Mouse (Mus musculus) left cerebral cortex, postnatal 14 days (tissue): ENCODE measurements around the gene Prss53. TPM values are rescaled to one million over a fixed set of nuclear protein-coding genes. Genes with fewer than 3 reads are reported as not detected.
A peak's percentile ranks its signal among the peaks of the same experiment; 100 is the strongest.

Source experiments
- DNase-seq, 2 experiments: peaks; one replicate each; pipeline ENCODE4 v3.0.0; 2021 to 2022; ENCODE audit warnings: low spot score in 2 of 2, mixed read lengths in 1 of 2
- intact Hi-C: fragments of 180-260 bp; cut with DNase I; formaldehyde crosslinking; loops from one replicate; pipeline ENCODE4 v1.15.1; 2025
- long read RNA-seq, 2 experiments: library from polyadenylated mRNA; stranded (forward); transcript quantifications; one replicate each; pipeline ENCODE4 v2.0.0; 2021
- total RNA-seq, 2 experiments: library from RNA; stranded (reverse); gene quantifications; 2 replicates each; pipeline ENCODE4 v1.2.3; 2021

Gene Prss53
- 1 to 10 TPM; 1.3 TPM for total RNA-seq
- long read RNA-seq, experiment 1, result 0 reads
- long read RNA-seq, experiment 2, partial matches to known transcripts, result 0 of 1 reads
- long read RNA-seq, experiment 2, other reads (novel, unspliced or antisense), result 1 of 1 reads

GRCm38 (mm10) chr7:127890798-127891197 is at the start of gene Prss53:
Prss53 (minus strand) TSS chr7:127890970.
- intact Hi-C loops, result no loop called here
- DNase-seq, result no peak

- intact Hi-C loops, result no loop called here
- DNase-seq, result no peak
These were observed 45.6 kb upstream of the Prss53 start for GRCm38 (mm10) chr7:127936216-127936884.

- DNase-seq, result no peak
- intact Hi-C loops, result no loop called here
These were observed 45.0 kb upstream of the Prss53 start for GRCm38 (mm10) chr7:127935748-127936159.

GRCm38 (mm10) chr7:127935028-127935722 is 44.4 kb upstream of the Prss53 start:
- DNase-seq, result peak; percentile 96
- intact Hi-C loops, result no loop called here

- DNase-seq, result no peak
- intact Hi-C loops, result no loop called here
These were observed 43.3 kb upstream of the Prss53 start for GRCm38 (mm10) chr7:127934075-127934474.

GRCm38 (mm10) chr7:127932273-127933031 is 41.7 kb upstream of the Prss53 start:
- no peak for DNase-seq
- intact Hi-C loops, result no loop called here

GRCm38 (mm10) chr7:127931351-127932135 is 40.8 kb upstream of the Prss53 start:
- intact Hi-C loops, result no loop called here

GRCm38 (mm10) chr7:127930636-127931035 is 39.9 kb upstream of the Prss53 start:
- intact Hi-C loops, result no loop called here
- DNase-seq, result no peak

More at GRCm38 (mm10) chr7:127931351-127932135, 40.8 kb upstream of the Prss53 start:
- DNase-seq, result no peak

- no peak for DNase-seq
- intact Hi-C loops, result no loop called here
These were observed 39.2 kb upstream of the Prss53 start, which contains the start of gene Prss8 for GRCm38 (mm10) chr7:127929923-127930322. Prss8 (minus strand) TSS chr7:127930104.

- intact Hi-C loops, result no loop called here
- no peak for DNase-seq
These were observed 37.8 kb upstream of the Prss53 start for GRCm38 (mm10) chr7:127928596-127928995.

- DNase-seq, result no peak
- intact Hi-C loops, result no loop called here
These were observed 37.0 kb upstream of the Prss53 start for GRCm38 (mm10) chr7:127927726-127928125.

GRCm38 (mm10) chr7:127926846-127927245 is 36.1 kb upstream of the Prss53 start:
- intact Hi-C loops, result no loop called here
- DNase-seq, result no peak

- DNase-seq, result no peak
- intact Hi-C loops, result no loop called here
These were observed 35.3 kb upstream of the Prss53 start for GRCm38 (mm10) chr7:127926066-127926465.

- no peak for DNase-seq
- intact Hi-C loops, result no loop called here
These were observed 34.5 kb upstream of the Prss53 start for GRCm38 (mm10) chr7:127925252-127925651.

GRCm38 (mm10) chr7:127923714-127924113 is 32.9 kb upstream of the Prss53 start:
- intact Hi-C loops, result no loop called here
- no peak for DNase-seq

- DNase-seq, result no peak
These were observed 31.9 kb upstream of the Prss53 start for GRCm38 (mm10) chr7:127922451-127923275.

GRCm38 (mm10) chr7:127921516-127921915 is 30.7 kb upstream of the Prss53 start:
- peak in 1 of 2 experiments; percentile 53 for DNase-seq

More at GRCm38 (mm10) chr7:127922451-127923275, 31.9 kb upstream of the Prss53 start:
- intact Hi-C loops, result no loop called here

GRCm38 (mm10) chr7:127919290-127919689 is 28.5 kb upstream of the Prss53 start:
- intact Hi-C loops, result no loop called here
- no peak for DNase-seq

More at GRCm38 (mm10) chr7:127921516-127921915, 30.7 kb upstream of the Prss53 start:
- intact Hi-C loops, result no loop called here
